Mouse (Mus musculus) heart, postnatal 0 days (tissue): ENCODE results near the gene Soat1.

Source experiments
- CTCF ChIP-seq: IDR thresholded peaks from 2 replicates; pipeline ENCODE4 v1.5.1; 2016; ENCODE audit warnings: antibody characterized with exemption, control low read depth, low read depth
- EP300 ChIP-seq: IDR thresholded peaks from 2 replicates; pipeline ENCODE4 v1.6.1; 2016; ENCODE audit warnings: antibody characterized with exemption, low read depth

- no peak for TF ChIP-seq EP300
- no peak for TF ChIP-seq CTCF
Measured at GRCm38 (mm10) chr1:156470557-156470956, 3.6 kb downstream of the Soat1 start.
